Mouse (Mus musculus): Measurements from ENCODE around the gene Itgav. TPM values are rescaled to one million over a fixed set of nuclear protein-coding genes. Genes with fewer than 3 reads are reported as not detected.
A peak's percentile ranks its signal among the peaks of the same experiment; 100 is the strongest.

Itgav gene
- 92.5 and 105 TPM in 2 replicates for polyA plus RNA-seq (2014; fragmentation: Nextera tagmentation; extraction: Ambion mirVana)

DNA sequence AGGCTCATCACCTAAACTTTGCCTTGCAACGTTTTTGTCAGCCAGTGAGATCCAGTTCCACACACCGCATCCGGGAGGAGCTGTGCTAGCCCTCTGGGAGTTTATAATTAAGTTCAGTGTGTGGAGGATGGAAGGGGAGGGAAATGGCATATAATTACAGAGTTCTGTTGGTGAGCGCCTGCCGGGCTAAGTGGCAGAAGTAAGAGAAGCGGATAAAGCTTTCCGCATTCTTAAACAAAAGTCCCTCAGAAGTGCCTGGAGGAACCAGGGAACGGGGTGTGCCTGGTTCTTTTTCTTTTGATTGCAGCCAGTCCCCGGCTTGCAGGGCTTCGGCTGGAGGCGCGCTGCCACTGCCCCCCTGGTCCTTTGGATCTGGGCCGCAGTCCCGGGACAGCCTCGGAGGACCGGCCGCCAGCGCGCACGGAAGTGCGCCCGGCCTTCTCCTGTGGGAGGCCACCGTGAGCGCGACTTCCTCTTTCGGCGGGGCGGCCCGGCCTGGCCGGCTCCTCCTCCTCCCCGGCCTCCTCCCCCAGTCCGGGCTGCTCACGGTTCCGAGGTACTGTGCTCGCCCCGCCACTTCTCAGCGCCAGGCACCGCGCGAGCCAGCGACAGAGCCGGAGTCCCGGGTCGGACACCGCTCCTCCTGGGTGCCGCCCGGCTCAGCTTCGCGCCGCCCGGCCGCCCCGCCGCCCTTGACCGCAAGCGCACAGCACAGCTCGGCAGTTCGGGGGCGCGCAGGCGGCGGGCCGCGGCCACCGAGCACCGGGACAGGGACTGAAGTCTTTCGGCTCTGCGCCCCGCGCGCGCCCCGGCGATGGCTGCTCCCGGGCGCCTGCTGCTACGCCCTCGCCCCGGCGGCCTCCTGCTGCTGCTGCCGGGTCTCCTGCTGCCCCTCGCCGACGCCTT lies at the start of gene Itgav:
Gene Itgav (plus strand): TSS at position 477 of the 906 bp plus-strand sequence.
- Histone ChIP-seq H3K36me3 (ENCODE audit: control insufficient read depth, insufficient read depth, low read length) (no peaks in the 10 kb centered on the region), H3K4me2 (ENCODE audit: low read depth, low read length) (peak within 1 kb of the TSS; percentile 60), H3K9ac (ENCODE audit: low read depth, low read length) (peak within 1 kb of the TSS; percentile 95), H3K4me3 (ENCODE audit: low read depth, low read length) (peak within 1 kb of the TSS; percentile 83), H3K27ac (replicated peaks; ENCODE audit: low read depth, low read length) (peak within 1 kb of the TSS; percentile 97), H3K4me1 (ENCODE audit: control insufficient read depth, insufficient read depth, low read length) (peaks cover 13% of the 10 kb centered on the region), H3K9me3 (ENCODE audit: control insufficient read depth, low read length) (no peaks in the 10 kb centered on the region), H3K27me3 (replicated peaks; ENCODE audit: control insufficient read depth, insufficient read depth, low read length) (no peaks in the 10 kb centered on the region)
- peak; percentile 93 for DNase-seq (ENCODE audit: low spot score)
- WGBS: 0% methylated on average over 20 of the region's 84 CpGs
- peak; percentile 97 for ATAC-seq (ENCODE audit: low read depth)

DNA sequence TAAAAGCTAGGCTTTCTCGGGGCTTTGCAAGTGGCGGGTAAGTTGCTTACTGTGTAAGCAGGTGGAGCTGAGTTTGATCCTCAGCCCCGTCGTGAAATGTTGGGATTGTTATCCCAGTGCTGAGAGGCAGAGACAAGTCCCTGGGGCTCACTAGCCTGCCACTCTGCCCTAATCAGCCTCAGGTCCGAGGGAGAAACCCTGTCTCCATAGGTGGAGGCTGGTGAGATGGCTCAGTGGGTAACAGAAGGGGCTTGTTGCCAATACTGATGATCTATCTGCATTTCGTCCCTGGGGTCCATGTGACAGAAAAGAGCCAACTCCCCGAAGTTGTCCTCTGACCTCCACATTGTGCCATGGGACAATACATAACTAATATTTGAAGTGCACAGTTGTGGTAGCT lies 49.8 kb upstream of the Itgav start:
- Histone ChIP-seq H3K4me3 (ENCODE audit: low read depth, low read length) (no peak overlapping the region), H3K9me3 (ENCODE audit: control insufficient read depth, low read length) (no peaks in the 10 kb centered on the region), H3K36me3 (ENCODE audit: control insufficient read depth, insufficient read depth, low read length) (peaks cover 19% of the 10 kb centered on the region), H3K4me2 (ENCODE audit: low read depth, low read length) (no peak overlapping the region), H3K27ac (replicated peaks; ENCODE audit: low read depth, low read length) (no peak overlapping the region), H3K4me1 (ENCODE audit: control insufficient read depth, insufficient read depth, low read length) (0 out of 2 replicates have a peak, but pooled peaks cover 6% of the 10 kb centered on the region), H3K9ac (ENCODE audit: low read depth, low read length) (no peak overlapping the region), H3K27me3 (replicated peaks; ENCODE audit: control insufficient read depth, insufficient read depth, low read length) (no peaks in the 10 kb centered on the region)
- ATAC-seq (ENCODE audit: low read depth): no peak
- no peak for DNase-seq (ENCODE audit: low spot score)
- 76% methylated on average over 7 of the region's 7 CpGs for WGBS

DNA sequence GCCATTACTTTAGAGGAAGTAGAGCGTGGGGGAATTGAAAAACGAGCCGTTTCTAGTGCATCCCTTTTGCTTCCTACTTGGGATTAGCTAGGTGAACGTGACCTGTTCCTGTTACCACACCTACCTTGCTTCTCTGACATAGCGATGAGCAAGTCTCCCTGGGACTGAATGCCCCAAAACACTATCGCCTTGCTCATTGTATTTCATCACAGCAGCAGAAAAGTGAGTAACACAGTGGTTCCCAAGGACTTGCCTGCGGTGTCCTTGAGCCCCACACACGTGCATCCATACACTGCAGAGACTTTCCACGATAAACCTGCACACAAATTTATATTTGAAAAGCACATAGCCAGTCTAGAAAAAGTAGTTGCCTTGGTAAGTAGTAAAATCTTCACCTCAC lies 49.3 kb upstream of the Itgav start:
- Histone ChIP-seq H3K27me3 (replicated peaks; ENCODE audit: control insufficient read depth, insufficient read depth, low read length) (no peaks in the 10 kb centered on the region), H3K4me2 (ENCODE audit: low read depth, low read length) (no peak overlapping the region), H3K36me3 (ENCODE audit: control insufficient read depth, insufficient read depth, low read length) (peaks cover 14% of the 10 kb centered on the region), H3K9ac (ENCODE audit: low read depth, low read length) (no peak overlapping the region), H3K4me1 (ENCODE audit: control insufficient read depth, insufficient read depth, low read length) (0 out of 2 replicates have a peak, but pooled peaks cover 6% of the 10 kb centered on the region), H3K9me3 (ENCODE audit: control insufficient read depth, low read length) (no peaks in the 10 kb centered on the region), H3K4me3 (ENCODE audit: low read depth, low read length) (no peak overlapping the region), H3K27ac (replicated peaks; ENCODE audit: low read depth, low read length) (peak overlapping the region; percentile 70)
- WGBS: 83% methylated on average over 9 of the region's 9 CpGs
- ATAC-seq (ENCODE audit: low read depth) (no peak; the same call in 1 of the 2 replicates), DNase-seq (ENCODE audit: low spot score) (no peak)

DNA sequence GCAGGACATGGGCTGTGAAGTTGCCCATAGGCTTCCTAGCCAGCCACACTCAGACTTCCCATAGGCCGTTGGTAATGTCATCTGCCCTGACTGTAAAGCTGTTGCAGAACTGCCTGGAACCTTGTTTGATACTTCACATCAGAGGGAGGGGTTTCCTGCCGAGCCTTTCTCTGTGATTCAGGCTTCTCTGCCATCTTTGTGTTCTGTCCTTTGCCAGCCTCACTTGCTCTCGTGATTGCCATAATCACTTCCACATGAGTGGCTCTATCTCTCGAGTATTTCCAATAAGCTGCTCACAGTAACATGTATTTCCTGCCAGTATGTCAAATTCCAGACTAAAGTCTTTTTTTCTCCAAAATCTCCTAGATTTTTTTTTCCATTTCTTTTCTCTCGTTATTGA lies 48.5 kb upstream of the Itgav start:
- Histone ChIP-seq H3K36me3 (ENCODE audit: control insufficient read depth, insufficient read depth, low read length) (peaks cover 13% of the 10 kb centered on the region), H3K4me3 (ENCODE audit: low read depth, low read length) (no peak overlapping the region), H3K27me3 (replicated peaks; ENCODE audit: control insufficient read depth, insufficient read depth, low read length) (no peaks in the 10 kb centered on the region), H3K9ac (ENCODE audit: low read depth, low read length) (no peak overlapping the region), H3K9me3 (ENCODE audit: control insufficient read depth, low read length) (no peaks in the 10 kb centered on the region), H3K27ac (replicated peaks; ENCODE audit: low read depth, low read length) (peak overlapping the region; percentile 70), H3K4me2 (ENCODE audit: low read depth, low read length) (no peak overlapping the region), H3K4me1 (ENCODE audit: control insufficient read depth, insufficient read depth, low read length) (0 out of 2 replicates have a peak, but pooled peaks cover 6% of the 10 kb centered on the region)
- DNase-seq (ENCODE audit: low spot score) (peak; percentile 76), ATAC-seq (ENCODE audit: low read depth) (0 out of 2 replicates have a peak, but pooled peaks have one; percentile 17)
- 26% methylated on average over 5 of the region's 5 CpGs for whole genome bisulfite sequencing

DNA sequence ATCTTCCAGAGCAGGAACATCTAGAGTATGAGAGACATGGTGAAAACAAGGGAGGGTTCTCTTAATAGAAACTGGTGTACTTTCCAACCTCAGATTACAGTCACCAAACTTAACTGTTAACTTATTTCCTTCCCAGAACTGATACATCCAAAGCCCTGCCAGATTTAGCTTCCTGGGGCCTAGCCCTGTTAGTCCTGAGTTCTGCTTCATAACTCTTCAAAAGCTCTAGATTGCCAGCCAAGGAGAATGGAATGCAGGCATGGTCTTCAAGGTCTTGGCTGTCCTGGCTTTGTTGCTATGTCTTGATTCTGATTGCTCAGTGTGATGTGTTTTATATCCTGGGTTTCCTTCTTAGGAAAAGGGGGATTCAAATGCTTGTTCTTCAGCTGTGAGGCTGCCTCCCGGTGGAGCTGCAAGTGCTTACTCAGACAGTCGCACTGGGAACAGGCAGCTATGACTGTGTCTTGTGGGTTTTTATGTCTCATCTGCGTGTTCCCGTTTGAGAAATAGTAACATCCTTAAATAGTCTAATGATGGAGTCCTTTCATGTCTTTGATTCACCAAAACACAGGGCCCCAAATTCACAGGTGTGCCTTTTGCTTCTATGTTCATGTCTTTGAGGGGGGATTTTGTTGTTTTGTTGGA lies 47.8 kb upstream of the Itgav start:
- H3K4me1 ChIP-seq (ENCODE audit: control insufficient read depth, insufficient read depth, low read length): 0 out of 2 replicates have a peak, but pooled peaks cover 6% of the 10 kb centered on the region
- H3K27ac ChIP-seq (replicated peaks; ENCODE audit: low read depth, low read length): peak overlapping the region; percentile 70
- 81% methylated on average over 4 of the region's 4 CpGs for WGBS
- no peaks in the 10 kb centered on the region for H3K9me3 ChIP-seq (ENCODE audit: control insufficient read depth, low read length)
- no peak overlapping the region for H3K4me2 ChIP-seq (ENCODE audit: low read depth, low read length)
- DNase-seq (ENCODE audit: low spot score): peak; percentile 59
- 0 out of 2 replicates have a peak, but pooled peaks have one; percentile 31 for ATAC-seq (ENCODE audit: low read depth)
- H3K4me3 ChIP-seq (ENCODE audit: low read depth, low read length): no peak overlapping the region
- peaks cover 13% of the 10 kb centered on the region for H3K36me3 ChIP-seq (ENCODE audit: control insufficient read depth, insufficient read depth, low read length)
- no peak overlapping the region for H3K9ac ChIP-seq (ENCODE audit: low read depth, low read length)
- H3K27me3 ChIP-seq (replicated peaks; ENCODE audit: control insufficient read depth, insufficient read depth, low read length): no peaks in the 10 kb centered on the region

DNA sequence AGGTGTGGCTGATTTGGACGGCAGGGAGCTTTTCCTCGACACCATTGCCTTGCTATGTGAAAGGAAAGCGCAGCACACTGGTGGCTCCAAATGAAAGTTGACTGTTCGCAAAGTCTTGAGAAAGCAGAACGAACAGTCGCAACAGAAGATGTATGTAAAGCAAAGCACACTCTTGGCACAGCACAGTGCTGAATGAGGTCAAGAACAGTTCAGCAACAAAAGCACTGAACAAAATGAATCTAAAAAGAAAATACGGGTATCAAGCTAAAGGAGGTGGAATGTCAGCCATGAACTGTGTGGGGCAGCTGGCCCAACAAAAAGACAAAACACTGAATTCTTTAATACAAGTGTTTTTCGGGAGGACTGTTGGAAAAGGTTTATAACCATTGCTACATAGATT lies 42.9 kb upstream of the Itgav start:
- ATAC-seq (ENCODE audit: low read depth): no peak
- Histone ChIP-seq H3K9me3 (ENCODE audit: control insufficient read depth, low read length) (no peaks in the 10 kb centered on the region), H3K4me2 (ENCODE audit: low read depth, low read length) (no peak overlapping the region), H3K4me3 (ENCODE audit: low read depth, low read length) (no peak overlapping the region), H3K36me3 (ENCODE audit: control insufficient read depth, insufficient read depth, low read length) (no peaks in the 10 kb centered on the region), H3K27me3 (replicated peaks; ENCODE audit: control insufficient read depth, insufficient read depth, low read length) (no peaks in the 10 kb centered on the region), H3K9ac (ENCODE audit: low read depth, low read length) (no peak overlapping the region), H3K4me1 (ENCODE audit: control insufficient read depth, insufficient read depth, low read length) (0 out of 2 replicates have a peak, but pooled peaks cover 2% of the 10 kb centered on the region), H3K27ac (replicated peaks; ENCODE audit: low read depth, low read length) (no peak overlapping the region)
- DNase-seq (ENCODE audit: low spot score): peak; percentile 29
- WGBS: 83% methylated on average over 8 of the region's 8 CpGs

DNA sequence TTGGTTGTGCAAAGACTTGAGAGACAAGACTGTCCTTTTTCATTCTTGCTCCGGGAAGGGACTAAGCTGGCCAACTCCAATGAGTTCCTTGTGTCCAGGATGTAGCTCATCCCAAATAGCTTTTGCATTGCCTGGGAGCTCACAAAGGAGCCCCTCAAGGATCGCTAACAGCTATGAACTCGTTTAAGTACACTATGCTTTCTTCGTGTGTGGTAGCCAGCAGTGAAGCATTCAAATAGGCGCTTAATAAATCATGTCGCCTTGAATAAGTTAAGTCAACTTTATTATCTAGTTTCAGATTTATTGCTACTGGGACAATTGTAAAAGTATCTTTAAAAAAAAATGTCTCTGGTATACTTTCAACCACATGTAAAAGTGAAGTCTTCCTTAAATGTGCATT lies 42.4 kb upstream of the Itgav start:
- H3K4me2 ChIP-seq (ENCODE audit: low read depth, low read length): no peak overlapping the region

DNA sequence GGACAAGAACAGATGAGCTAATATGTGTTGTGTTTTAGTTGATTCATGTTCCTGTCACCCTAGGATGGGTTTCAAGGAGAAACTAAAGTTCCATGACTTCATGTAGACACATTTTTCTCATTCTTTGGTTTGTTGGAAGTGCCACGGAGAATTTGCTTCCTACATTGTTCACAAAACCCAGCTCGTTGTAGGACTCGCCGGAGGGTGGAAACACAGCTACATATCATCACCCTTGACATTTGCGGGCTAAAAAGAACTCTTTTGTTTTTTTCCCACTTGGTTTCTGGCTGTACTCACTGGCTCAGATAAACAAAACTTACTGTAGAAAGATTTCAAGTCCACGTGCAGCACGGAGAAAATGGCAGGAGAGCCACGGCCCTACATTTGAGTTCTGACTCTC lies 41.9 kb upstream of the Itgav start:
- H3K27me3 ChIP-seq (replicated peaks; ENCODE audit: control insufficient read depth, insufficient read depth, low read length): no peaks in the 10 kb centered on the region
- no peak overlapping the region for H3K4me3 ChIP-seq (ENCODE audit: low read depth, low read length)
- no peaks in the 10 kb centered on the region for H3K36me3 ChIP-seq (ENCODE audit: control insufficient read depth, insufficient read depth, low read length)
- WGBS: 73% methylated on average over 8 of the region's 8 CpGs
- H3K27ac ChIP-seq (replicated peaks; ENCODE audit: low read depth, low read length): no peak overlapping the region
- ATAC-seq (ENCODE audit: low read depth) (no peak), DNase-seq (ENCODE audit: low spot score) (peak; percentile 20)
- H3K4me1 ChIP-seq (ENCODE audit: control insufficient read depth, insufficient read depth, low read length): no peaks in the 10 kb centered on the region
- no peak overlapping the region for H3K4me2 ChIP-seq (ENCODE audit: low read depth, low read length)
- no peaks in the 10 kb centered on the region for H3K9me3 ChIP-seq (ENCODE audit: control insufficient read depth, low read length)
- H3K9ac ChIP-seq (ENCODE audit: low read depth, low read length): no peak overlapping the region

More for the DNA sequence above, 42.4 kb upstream of the Itgav start:
- ATAC-seq (ENCODE audit: low read depth) (no peak), DNase-seq (ENCODE audit: low spot score) (no peak)
- no peak overlapping the region for H3K27ac ChIP-seq (replicated peaks; ENCODE audit: low read depth, low read length)
- no peaks in the 10 kb centered on the region for H3K4me1 ChIP-seq (ENCODE audit: control insufficient read depth, insufficient read depth, low read length)
- no peak overlapping the region for H3K4me3 ChIP-seq (ENCODE audit: low read depth, low read length)
- no peaks in the 10 kb centered on the region for H3K9me3 ChIP-seq (ENCODE audit: control insufficient read depth, low read length)
- H3K36me3 ChIP-seq (ENCODE audit: control insufficient read depth, insufficient read depth, low read length): no peaks in the 10 kb centered on the region
- 76% methylated on average over 6 of the region's 6 CpGs for WGBS
- H3K27me3 ChIP-seq (replicated peaks; ENCODE audit: control insufficient read depth, insufficient read depth, low read length): no peaks in the 10 kb centered on the region
- H3K9ac ChIP-seq (ENCODE audit: low read depth, low read length): no peak overlapping the region

All from embryonic facial prominence, embryonic 14.5 days (tissue).